Mouse (Mus musculus) E14TG2a.4 (cell line): ENCODE results near the gene Aldh9a1.

ENCODE experiments used
- CTCF ChIP-seq: conservative IDR thresholded peaks from 2 replicates; pipeline ENCODE4 v1.5.1; 2014; ENCODE audit warnings: low read length
- NANOG ChIP-seq: IDR thresholded peaks from 2 replicates; pipeline ENCODE4 v1.6.1; 2014; ENCODE audit warnings: borderline replicate concordance, low read length, mixed read lengths
- POU5F1 ChIP-seq: IDR thresholded peaks from 2 replicates; pipeline ENCODE4 v1.6.1; 2014; ENCODE audit warnings: low read length, borderline replicate concordance

GRCm38 (mm10) chr1:167331106-167331505, 18.7 kb upstream of the Aldh9a1 start:
- TF ChIP-seq CTCF = no peak
- no peak for TF ChIP-seq POU5F1
- TF ChIP-seq NANOG = no peak
